Mouse (Mus musculus) adrenal gland, adult 2 months (tissue): ENCODE results near the gene Hmg20b. TPM values are rescaled to one million over a fixed set of nuclear protein-coding genes. Genes with fewer than 3 reads are reported as not detected.

Experiments
- DNase-seq: peaks from one replicate; pipeline ENCODE4 v3.0.0; 2021
- long read RNA-seq: library from polyadenylated mRNA; stranded (forward); transcript quantifications from one replicate; pipeline ENCODE4 v2.0.0, GENCODE M21; 2021
- polyA plus RNA-seq: library from polyadenylated mRNA; depleted of rRNA; stranded (reverse); fragments of >200 nt; gene quantifications from 2 replicates; pipeline ENCODE4 v1.2.3, GENCODE M21; 2012; rRNA removed
- total RNA-seq, 2 experiments: library from RNA; stranded (reverse); gene quantifications; 2 replicates each; pipeline ENCODE4 v1.2.3; 2021

Gene Hmg20b
- total RNA-seq, result 10 to 100 TPM; 81.6 to 89.9 TPM
- polyA plus RNA-seq, result 272 and 280 TPM in 2 replicates
- long read RNA-seq, transcript Hmg20b-202 (10 exons, 1,463 nt), result minor isoform, 12 of 79 reads
- long read RNA-seq, transcript Hmg20b-201 (9 exons, 1,621 nt), result major isoform, 32 of 79 reads
- long read RNA-seq, transcript Hmg20b-203 (10 exons, 1,540 nt), result minor isoform, 10 of 79 reads
- long read RNA-seq, partial matches to known transcripts, result 3 of 79 reads
- long read RNA-seq, other reads (novel, unspliced or antisense), result 17 of 79 reads

DNA sequence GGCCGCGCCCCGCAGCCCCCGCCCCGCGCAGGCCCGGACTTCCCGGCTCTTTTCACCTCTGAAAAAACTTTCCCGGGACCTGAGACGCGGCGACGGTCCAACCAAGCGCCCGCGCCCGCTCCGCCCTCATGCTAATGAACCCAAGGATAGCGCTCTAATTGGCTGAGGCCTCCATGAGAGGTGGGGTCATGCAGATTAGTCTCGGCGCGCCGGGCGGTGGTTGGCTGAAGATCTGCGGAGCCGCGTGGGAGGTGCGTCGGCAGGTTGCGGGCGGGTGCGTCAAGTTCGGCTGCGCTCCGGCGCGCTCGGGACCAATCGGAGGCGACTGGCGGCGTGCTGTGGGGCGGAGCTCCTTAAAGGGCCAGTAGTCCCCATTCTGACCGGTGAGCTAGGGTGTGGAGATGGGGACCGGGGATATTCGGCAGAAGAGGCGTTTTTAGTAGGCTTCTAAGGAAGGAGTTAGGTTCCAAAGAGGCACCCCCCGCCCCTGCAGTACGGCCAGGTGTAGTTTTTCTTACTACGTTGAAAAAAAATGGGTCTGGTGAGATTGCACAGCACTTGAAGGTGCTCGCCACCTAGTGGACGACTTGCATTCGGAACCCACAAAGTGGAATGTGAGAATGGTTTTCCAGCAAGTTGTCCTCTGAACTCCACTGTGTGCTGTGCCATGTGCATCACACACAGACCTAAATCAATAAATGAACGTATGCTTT lies at the start of gene Hmg20b:
TSS of gene Hmg20b (minus strand) at position 130 of the 713 bp plus-strand sequence.
- peak; percentile 100 for DNase-seq

DNA sequence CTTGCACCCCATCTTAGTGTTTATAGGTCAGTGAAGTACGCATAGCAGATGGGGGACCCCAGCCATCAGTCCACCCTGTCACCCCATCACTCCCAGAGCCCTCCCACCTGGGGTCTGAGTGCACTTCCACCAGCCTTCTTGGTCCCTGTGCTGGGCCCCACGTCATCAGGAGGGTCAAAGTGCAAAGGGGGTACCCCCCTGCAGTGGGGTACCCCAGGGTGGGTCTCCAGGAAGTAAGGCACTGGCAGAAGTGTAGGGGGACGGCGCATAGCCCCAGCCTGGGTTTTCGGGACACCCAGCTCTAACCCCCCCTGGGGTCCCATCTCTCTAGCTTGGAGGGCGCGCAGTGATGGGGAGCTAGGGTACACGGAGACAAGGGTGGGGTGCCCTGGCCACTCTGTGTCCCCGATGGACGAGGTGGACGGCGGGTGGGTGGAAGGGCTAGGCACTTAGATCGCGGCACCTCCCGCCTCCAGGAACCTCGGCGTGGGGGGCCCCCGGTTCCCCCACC lies 49.6 kb upstream of the Hmg20b start:
- DNase-seq, result no peak

DNA sequence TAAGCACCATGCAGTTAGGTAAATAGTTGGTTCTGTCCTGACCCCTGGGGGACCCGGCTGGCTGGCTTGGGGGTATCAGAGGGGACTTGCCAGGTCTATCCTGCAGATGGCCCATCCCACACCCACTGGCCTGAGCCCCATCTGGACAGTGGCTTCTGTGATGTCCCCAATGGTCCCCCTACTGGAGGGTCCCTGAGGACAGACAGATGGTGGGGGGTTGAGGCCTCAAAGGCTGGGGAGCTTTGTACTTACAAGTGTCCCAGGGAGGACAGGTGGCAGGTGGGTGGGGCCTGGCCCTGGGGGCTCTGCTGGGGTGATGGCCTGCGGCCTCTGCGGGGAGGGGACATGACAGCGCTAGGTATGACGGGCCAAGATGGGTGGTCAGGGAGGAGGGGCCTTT lies 49.0 kb upstream of the Hmg20b start:
- no peak for DNase-seq

- no peak for DNase-seq
These were observed 46.5 kb upstream of the Hmg20b start for GRCm38 (mm10) chr10:81396749-81397148.

DNA sequence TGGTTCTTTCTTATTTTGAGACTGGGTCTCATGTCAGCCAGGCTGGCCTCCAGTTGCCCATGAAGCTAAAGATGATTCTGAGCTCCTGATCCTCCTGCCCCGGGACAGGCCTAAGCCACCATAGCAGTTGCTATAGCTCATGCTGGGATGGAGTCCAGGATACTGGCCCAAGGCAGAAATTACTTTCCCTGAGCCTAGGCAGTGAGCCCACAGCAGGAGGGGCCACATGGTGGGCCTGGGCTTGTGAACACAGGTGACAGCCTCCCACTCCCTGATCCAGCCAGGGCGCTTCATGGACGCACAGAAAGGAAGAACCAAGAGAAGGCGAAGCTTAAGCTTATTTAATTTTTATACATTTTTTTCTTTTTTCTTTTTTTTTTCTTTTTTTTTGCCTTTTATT lies 45.6 kb upstream of the Hmg20b start:
- no peak for DNase-seq

DNA sequence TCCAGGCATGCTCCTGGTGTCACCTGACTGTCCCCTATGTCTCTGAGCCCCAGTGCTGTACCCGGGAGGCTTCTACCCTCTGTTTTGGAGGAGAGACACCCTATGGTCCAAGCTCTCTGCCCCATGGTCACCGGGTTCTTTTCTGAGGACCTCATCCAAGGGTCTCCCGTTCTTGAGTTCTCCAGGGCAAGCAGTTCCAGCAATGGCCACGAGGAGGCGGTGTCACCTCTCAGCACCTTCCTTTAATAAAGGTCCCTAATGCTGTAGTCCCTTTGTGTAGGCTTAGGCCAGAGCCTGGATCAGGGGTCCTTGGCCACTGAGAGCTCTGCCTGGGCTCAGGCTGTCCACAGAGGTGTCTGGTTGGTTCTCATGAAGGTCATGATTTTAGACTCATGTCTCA lies 44.8 kb upstream of the Hmg20b start:
- DNase-seq, result peak; percentile 56

- DNase-seq, result peak; percentile 44
These were observed 43.3 kb upstream of the Hmg20b start for GRCm38 (mm10) chr10:81393456-81394063.

- no peak for DNase-seq
These were observed 42.5 kb upstream of the Hmg20b start, which contains the start of gene Smim24 for GRCm38 (mm10) chr10:81392781-81393185. Gene Smim24, plus strand, starts transcription at chr10:81393051.

GRCm38 (mm10) chr10:81392270-81392669 lies 42.0 kb upstream of the Hmg20b start:
- no peak for DNase-seq

DNA sequence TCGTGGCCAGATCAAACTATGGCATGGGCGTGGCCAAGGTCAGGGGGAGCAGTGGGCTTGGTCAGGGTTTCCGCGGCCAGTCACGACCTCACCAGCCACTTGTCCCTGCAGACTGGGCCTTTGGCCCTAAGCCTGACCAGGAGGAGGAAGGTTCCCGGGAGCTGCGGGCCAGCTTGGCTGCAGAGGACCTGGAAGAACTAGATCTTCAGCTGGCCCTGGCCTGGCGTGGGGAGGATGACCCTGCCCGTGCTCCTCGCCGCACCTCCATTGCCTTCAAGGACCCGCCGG lies 40.3 kb upstream of the Hmg20b start:
- DNase-seq, result no peak

GRCm38 (mm10) chr10:81389801-81390677 lies 39.8 kb upstream of the Hmg20b start:
- peak; percentile 78 for DNase-seq

GRCm38 (mm10) chr10:81389373-81389772 lies 39.1 kb upstream of the Hmg20b start:
- DNase-seq, result peak; percentile 73

- DNase-seq, result no peak
These were observed 38.3 kb upstream of the Hmg20b start, which contains the start of gene Gm48552 for GRCm38 (mm10) chr10:81388505-81389055. Gene Gm48552, plus strand, starts transcription at chr10:81389005.

GRCm38 (mm10) chr10:81387716-81388115 lies 37.4 kb upstream of the Hmg20b start:
- DNase-seq, result no peak

GRCm38 (mm10) chr10:81385603-81386306 lies 35.5 kb upstream of the Hmg20b start:
- no peak for DNase-seq

- DNase-seq, result no peak
These were observed 34.3 kb upstream of the Hmg20b start for GRCm38 (mm10) chr10:81384605-81384982.

- peak; percentile 97 for DNase-seq
These were observed 33.7 kb upstream of the Hmg20b start, which contains the start of the genes Dohh and Gm48551 for GRCm38 (mm10) chr10:81383802-81384604. Gene Dohh, plus strand, starts transcription at chr10:81384428. Gene Gm48551, plus strand, starts transcription at chr10:81384466.

DNA sequence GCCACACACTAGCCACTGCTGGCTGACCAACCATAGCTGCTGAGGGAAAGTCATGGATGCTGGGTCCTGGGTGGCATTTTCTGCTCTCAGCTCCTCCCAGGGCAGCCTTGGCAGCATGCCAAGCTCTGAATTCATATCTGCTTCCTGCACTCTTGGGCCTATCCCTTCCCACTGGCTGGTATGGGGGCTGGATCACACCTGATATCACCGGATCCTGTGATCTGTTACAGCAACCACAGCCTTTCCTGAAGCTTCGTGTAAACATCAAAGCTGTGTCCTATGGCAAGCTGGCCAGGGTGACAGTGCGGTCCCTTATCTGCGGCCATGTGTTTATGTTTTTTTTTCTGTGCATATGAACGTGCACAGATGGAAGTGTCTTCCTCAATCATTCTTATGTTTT lies 31.8 kb upstream of the Hmg20b start:
- no peak for DNase-seq

- DNase-seq, result no peak
These were observed 29.6 kb upstream of the Hmg20b start for GRCm38 (mm10) chr10:81379809-81380378.

DNA sequence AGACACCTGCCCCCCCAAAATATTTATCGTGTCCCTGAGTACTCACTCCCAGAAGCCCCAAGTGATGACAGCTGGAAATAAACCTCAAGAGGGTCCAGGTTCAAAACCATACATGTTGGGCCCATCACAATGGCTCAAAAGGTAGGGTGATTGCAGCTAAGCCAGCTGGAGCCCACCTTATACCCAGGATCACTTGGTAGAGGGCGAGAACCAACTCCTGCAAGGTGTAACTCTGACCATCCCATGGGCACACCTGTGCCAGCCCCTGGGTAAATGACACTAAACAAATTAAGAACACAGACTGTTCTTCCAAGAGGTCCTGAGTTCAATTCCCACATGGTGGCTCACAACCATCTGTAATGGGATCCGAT lies 28.9 kb upstream of the Hmg20b start:
- DNase-seq, result no peak
